Mouse (Mus musculus) midbrain, embryonic 11.5 days (tissue): Measurements from ENCODE around the gene Treml4. TPM values are rescaled to one million over a fixed set of nuclear protein-coding genes. Genes with fewer than 3 reads are reported as not detected.
"Not testable (repeated sequence)": the region's sequence is repeated elsewhere in the genome, so short reads cannot be mapped to it uniquely, and the experiment has no call there.

Experiments
- ATAC-seq: fragments of 200-750 bp; cut with Nextera tagmentation; 2 replicates; pipeline ENCODE4 v1.8.0; 2017; ENCODE audit warnings: moderate TSS enrichment, moderate library complexity; ENCODE audit not compliant: low FRiP score
- DNase-seq: peaks from one replicate; pipeline ENCODE4 v3.0.0; 2015; ENCODE audit warnings: low spot score; ENCODE audit errors: missing footprints
- H3K27ac ChIP-seq: fragments of 300-500 bp; sonication (generic); 2 replicates; pipeline ENCODE4 v1.5.1; 2014; ENCODE audit warnings: low read depth, low read length
- H3K27me3 ChIP-seq: fragments of 300-500 bp; sonication (generic); 2 replicates; pipeline ENCODE4 v1.6.1; 2014; ENCODE audit warnings: mild to moderate bottlenecking, low read length, moderate library complexity, mixed read lengths; ENCODE audit not compliant: control insufficient read depth, insufficient read depth
- H3K36me3 ChIP-seq: fragments of 300-500 bp; sonication (generic); 2 replicates; pipeline ENCODE4 v1.6.1; 2014; ENCODE audit warnings: mild to moderate bottlenecking, low read length, moderate library complexity, mixed read lengths; ENCODE audit not compliant: control insufficient read depth, insufficient read depth
- H3K4me1 ChIP-seq: fragments of 300-500 bp; sonication (generic); 2 replicates; pipeline ENCODE4 v1.6.1; 2014; ENCODE audit warnings: low read length; ENCODE audit not compliant: control insufficient read depth, insufficient read depth
- H3K4me2 ChIP-seq: fragments of 300-500 bp; sonication (generic); 2 replicates; pipeline ENCODE4 v1.6.1; 2014; ENCODE audit warnings: mild to moderate bottlenecking, moderate library complexity
- H3K4me3 ChIP-seq: fragments of 300-500 bp; sonication (generic); 2 replicates; pipeline ENCODE4 v1.5.1; 2014; ENCODE audit warnings: low read depth, low read length
- H3K9ac ChIP-seq: fragments of 300-500 bp; sonication (generic); 2 replicates; pipeline ENCODE4 v1.6.1; 2014; ENCODE audit warnings: low read length
- H3K9me3 ChIP-seq: fragments of 300-500 bp; sonication (generic); 2 replicates; pipeline ENCODE4 v1.6.1; 2016; ENCODE audit warnings: low read length; ENCODE audit not compliant: control insufficient read depth
- WGBS: fragments of 180-500 bp; shearing (Covaris S2); extraction: QIAGEN DNeasy Blood & Tissue Kit; methylation state at CpG from one replicate; pipeline ENCODE4 v1.1.7; 2014; 5-methylcytosine and 5-hydroxymethylcytosine counted together
- polyA plus RNA-seq: library from polyadenylated mRNA; unstranded; fragments of >200 nt; fragmentation: Nextera tagmentation; extraction: Ambion mirVana; gene quantifications from 2 replicates; pipeline ENCODE4 v1.2.1, GENCODE M21; 2014

Treml4 gene
- polyA plus RNA-seq, 1 experiment from 2014 or later: 0.18 TPM

DNA sequence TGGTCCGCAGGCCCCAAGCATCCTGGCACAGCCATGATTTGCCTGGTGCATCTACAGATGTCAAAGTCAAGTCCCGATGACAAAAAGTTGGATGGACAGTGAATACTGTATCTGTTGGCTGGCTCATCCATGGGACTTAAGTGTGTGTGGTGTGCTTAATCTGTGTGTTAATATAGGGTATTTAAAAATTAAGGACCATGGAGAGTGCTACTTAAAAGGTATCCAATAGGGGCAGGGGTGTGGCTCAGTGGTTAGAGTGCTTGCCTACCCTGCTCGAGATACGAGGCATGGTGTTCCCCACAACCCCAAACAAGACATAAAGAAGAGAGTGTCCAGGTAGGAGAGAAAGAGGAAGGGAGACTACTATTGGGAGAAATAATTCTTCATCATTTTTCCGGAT, 37.7 kb downstream of the Treml4 start:
- no peaks in the 10 kb centered on the region for H3K27me3 ChIP-seq
- no peak for DNase-seq
- no peak for ATAC-seq
- H3K27ac ChIP-seq: no peak overlapping the region
- H3K9ac ChIP-seq: no peak overlapping the region
- H3K4me1 ChIP-seq: no peaks in the 10 kb centered on the region
- H3K4me2 ChIP-seq: no peak overlapping the region
- no peaks in the 10 kb centered on the region for H3K9me3 ChIP-seq
- 91% methylated on average over 5 of the region's 5 CpGs for WGBS
- H3K36me3 ChIP-seq: no peaks in the 10 kb centered on the region
- no peak overlapping the region for H3K4me3 ChIP-seq

DNA sequence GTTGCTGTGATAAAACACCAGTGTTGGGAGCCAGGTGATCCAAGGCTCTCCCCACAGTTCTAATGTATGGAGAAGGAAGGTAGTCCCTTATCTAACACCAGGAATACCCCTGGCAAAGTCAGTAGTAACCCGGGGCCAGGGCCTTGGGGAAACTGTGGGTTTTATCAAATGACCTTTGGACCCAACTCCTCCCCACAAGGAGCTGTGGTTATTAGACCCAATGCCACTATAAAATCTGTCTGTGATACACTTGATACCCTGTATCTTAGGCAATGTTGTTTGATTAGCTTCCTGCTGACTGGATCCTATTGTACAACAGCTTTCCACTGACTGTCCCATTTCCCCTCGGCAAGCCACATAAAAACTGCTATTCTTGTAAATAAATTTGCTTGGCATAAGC, 48.0 kb downstream of the Treml4 start:
- DNase-seq (no peak), ATAC-seq (no peak)
- WGBS: 75% methylated on average over 2 of the region's 2 CpGs
- no peak overlapping the region for H3K4me2 ChIP-seq
- H3K9ac ChIP-seq: no peak overlapping the region
- H3K4me1 ChIP-seq: no peaks in the 10 kb centered on the region
- H3K27ac ChIP-seq: no peak overlapping the region
- no peak overlapping the region for H3K4me3 ChIP-seq
- H3K9me3 ChIP-seq: no peaks in the 10 kb centered on the region
- H3K36me3 ChIP-seq: no peaks in the 10 kb centered on the region
- H3K27me3 ChIP-seq: no peaks in the 10 kb centered on the region

DNA sequence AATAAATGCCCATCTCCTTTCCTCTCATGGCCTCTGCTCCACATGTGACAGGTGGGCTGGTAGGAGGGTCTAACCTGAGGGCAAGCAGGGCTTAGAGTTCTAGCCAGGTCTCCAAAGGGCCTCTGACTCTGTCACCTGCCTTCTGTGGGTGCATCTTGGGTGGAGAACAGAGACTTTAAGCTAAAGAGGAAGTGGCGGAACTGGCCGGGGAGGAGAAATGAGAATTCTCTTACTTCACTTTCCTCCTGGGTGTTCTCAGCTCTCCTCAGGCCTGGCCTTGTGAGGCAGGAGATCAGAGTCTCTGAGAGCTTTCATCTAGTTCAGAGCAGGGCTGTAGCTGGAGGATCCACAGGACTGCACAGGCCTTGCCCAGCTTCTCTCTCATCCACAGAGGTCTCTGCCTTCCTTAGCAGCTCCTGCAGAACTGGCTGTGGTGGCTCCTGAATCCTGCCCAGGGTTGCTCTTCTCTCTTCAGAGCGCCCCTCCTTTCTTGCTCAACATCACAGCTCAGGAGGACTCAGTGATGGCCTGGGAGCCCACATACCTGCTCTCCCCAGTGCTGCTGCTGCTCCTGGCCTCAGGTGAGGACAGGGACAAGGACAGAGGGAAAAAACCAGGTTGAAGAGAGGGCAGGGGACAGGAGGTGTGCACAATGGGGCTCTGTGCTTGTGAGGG, 51.9 kb downstream of the Treml4 start, which contains the start of gene B430306N03Rik:
Gene B430306N03Rik, plus strand, starts transcription at position 237 of the 675 bp plus-strand sequence.
- H3K9me3 ChIP-seq, DNase-seq, H3K27me3 ChIP-seq, ATAC-seq, H3K27ac ChIP-seq, H3K9ac ChIP-seq, H3K4me3 ChIP-seq, H3K4me2 ChIP-seq, H3K4me1 ChIP-seq, H3K36me3 ChIP-seq: not testable (repeated sequence)
- WGBS: 92% methylated on average over 3 of the region's 3 CpGs

DNA sequence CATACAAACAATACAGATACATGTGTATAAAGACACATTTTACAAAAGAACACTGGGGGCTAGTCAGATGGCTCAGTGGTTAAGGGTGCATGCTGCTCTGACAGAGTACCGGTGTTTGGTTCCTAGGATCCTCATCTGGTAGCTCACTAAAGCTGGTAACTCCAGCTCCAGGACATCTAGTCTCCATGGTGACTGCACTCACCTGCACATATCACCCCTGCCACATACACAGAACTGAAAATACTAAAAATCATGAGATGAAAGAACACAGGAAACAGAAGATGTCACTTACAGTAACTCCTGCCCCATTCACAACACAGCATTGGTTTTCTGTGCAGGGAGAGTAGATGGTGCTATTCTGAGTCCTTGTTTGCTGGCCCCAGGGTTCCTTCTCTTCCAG, 54.6 kb downstream of the Treml4 start:
- Histone ChIP-seq H3K4me2 (no peak overlapping the region), H3K9me3 (no peaks in the 10 kb centered on the region), H3K9ac (no peak overlapping the region), H3K4me1 (no peaks in the 10 kb centered on the region), H3K27me3 (no peaks in the 10 kb centered on the region), H3K27ac (no peak overlapping the region), H3K36me3 (no peaks in the 10 kb centered on the region), H3K4me3 (no peak overlapping the region)
- 97% methylated on average over 1 of the region's 1 CpGs for WGBS
- DNase-seq (no peak), ATAC-seq (no peak)

DNA sequence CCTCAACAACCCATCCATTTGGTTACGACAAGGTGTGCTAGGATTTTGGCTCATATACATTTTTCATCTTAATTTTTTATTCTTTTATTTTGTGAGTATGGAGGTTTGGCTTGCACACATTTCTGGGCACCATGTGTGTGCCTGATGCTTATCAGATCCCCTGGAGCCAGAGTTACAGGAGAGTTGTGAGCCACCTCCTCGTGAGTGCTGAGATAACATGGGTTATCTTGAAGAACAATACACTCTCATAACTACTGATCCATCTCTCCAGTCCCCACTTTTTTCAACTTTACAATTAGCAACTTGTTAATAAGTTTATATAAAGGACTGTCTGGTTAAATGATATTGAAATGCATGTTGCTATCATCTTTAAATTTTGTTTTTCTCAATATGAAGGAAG, 57.2 kb downstream of the Treml4 start:
- no peak overlapping the region for H3K4me3 ChIP-seq
- ATAC-seq (no peak), DNase-seq (no peak)
- no peak overlapping the region for H3K4me2 ChIP-seq
- no peaks in the 10 kb centered on the region for H3K36me3 ChIP-seq
- no peaks in the 10 kb centered on the region for H3K27me3 ChIP-seq
- H3K27ac ChIP-seq: no peak overlapping the region
- no peak overlapping the region for H3K9ac ChIP-seq
- 83% methylated on average over 2 of the region's 2 CpGs for WGBS
- no peaks in the 10 kb centered on the region for H3K9me3 ChIP-seq
- H3K4me1 ChIP-seq: no peaks in the 10 kb centered on the region

DNA sequence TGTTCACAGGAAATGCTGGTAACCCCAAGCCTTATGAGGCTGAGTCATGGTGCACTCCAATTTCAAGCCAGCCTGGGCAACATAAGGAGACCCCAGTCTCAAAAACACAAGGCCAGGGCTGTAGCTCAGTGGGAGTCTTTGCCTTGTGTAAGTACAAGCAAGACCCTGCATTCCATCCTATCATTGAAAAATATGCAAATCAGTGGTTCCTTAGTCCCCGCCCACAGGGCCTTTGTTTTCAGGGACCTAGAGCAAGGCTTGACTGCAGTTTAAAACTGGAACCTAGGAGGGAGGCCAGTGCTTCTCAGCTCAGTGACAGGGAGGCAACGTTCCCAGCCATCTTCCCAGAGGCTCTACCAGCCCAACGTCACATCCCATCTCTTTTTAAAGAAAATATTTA, 59.1 kb downstream of the Treml4 start:
- Histone ChIP-seq H3K4me1 (no peaks in the 10 kb centered on the region), H3K36me3 (no peaks in the 10 kb centered on the region), H3K27ac (no peak overlapping the region), H3K27me3 (no peaks in the 10 kb centered on the region), H3K4me3 (no peak overlapping the region), H3K9me3 (no peaks in the 10 kb centered on the region), H3K4me2 (no peak overlapping the region), H3K9ac (no peak overlapping the region)
- WGBS: 70% methylated on average over 3 of the region's 3 CpGs
- no peak for DNase-seq
- ATAC-seq: no peak

DNA sequence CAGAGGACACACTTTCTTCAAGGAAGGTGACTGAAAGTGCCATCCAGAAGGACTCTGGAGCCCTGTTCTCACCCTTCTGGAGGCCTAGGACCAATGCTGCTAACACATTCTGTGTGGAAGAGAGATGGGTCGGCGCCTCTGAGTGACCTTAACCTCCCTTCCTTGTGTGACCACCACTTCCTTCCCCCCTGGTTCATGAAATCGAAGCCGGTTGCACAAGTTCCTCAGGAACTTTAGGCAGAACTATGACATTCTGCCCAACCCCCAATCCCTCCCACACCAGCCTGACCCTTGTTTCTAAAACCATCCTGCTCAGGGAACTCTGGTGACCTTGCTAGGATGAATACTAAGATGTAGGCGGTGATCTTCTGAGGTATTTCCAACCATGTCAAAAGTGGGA, 60.2 kb downstream of the Treml4 start:
- ATAC-seq: no peak
- WGBS: 93% methylated on average over 5 of the region's 5 CpGs
- DNase-seq: no peak

More for the DNA sequence above, 60.2 kb downstream of the Treml4 start:
- H3K27ac ChIP-seq: no peak overlapping the region
- H3K4me1 ChIP-seq: no peaks in the 10 kb centered on the region
- no peak overlapping the region for H3K4me3 ChIP-seq
- H3K9ac ChIP-seq: no peak overlapping the region
- no peaks in the 10 kb centered on the region for H3K36me3 ChIP-seq
- H3K9me3 ChIP-seq: no peaks in the 10 kb centered on the region
- H3K27me3 ChIP-seq: no peaks in the 10 kb centered on the region
- H3K4me2 ChIP-seq: no peak overlapping the region

Other genes starting within 250 kb of the Treml4 start
- not detected in 2 replicates for gene 1700122O11Rik, start 226.0 kb upstream of the Treml4 start, polyA plus RNA-seq
- gene 1700067P10Rik, start 175.0 kb upstream of the Treml4 start, polyA plus RNA-seq: not detected in 2 replicates
- gene 9830107B12Rik, start 118.0 kb upstream of the Treml4 start, polyA plus RNA-seq: not detected in 2 replicates
- gene A530064D06Rik, start 97.0 kb upstream of the Treml4 start, polyA plus RNA-seq: not detected in 2 replicates
- 0.12 TPM in 1 of 2 replicates, not detected in the other for gene Trem1, start 31.5 kb upstream of the Treml4 start, polyA plus RNA-seq
- gene Trem3, start 16.5 kb upstream of the Treml4 start, polyA plus RNA-seq: not detected in 2 replicates
- gene Treml2, start 35.2 kb downstream of the Treml4 start, polyA plus RNA-seq: 0.23 and 0.37 TPM in 2 replicates
- gene B430306N03Rik, start 51.8 kb downstream of the Treml4 start, polyA plus RNA-seq: 0.03 TPM in 1 of 2 replicates, not detected in the other
- gene Trem2, start 82.1 kb downstream of the Treml4 start, polyA plus RNA-seq: 2.7 and 2.9 TPM in 2 replicates
- 2.0 and 2.9 TPM in 2 replicates for gene Treml1, start 95.6 kb downstream of the Treml4 start, polyA plus RNA-seq
- gene Nfya, start 145.6 kb downstream of the Treml4 start, polyA plus RNA-seq: 18.4 and 19.4 TPM in 2 replicates
- gene Oard1, start 145.7 kb downstream of the Treml4 start, polyA plus RNA-seq: 95.9 and 101 TPM in 2 replicates
- gene Apobec2, start 168.6 kb downstream of the Treml4 start, polyA plus RNA-seq: 1.0 and 1.3 TPM in 2 replicates
- 0.36 and 0.61 TPM in 2 replicates for gene Tspo2, start 187.2 kb downstream of the Treml4 start, polyA plus RNA-seq
- 0.22 TPM in 1 of 2 replicates, not detected in the other for gene Unc5cl, start 190.6 kb downstream of the Treml4 start, polyA plus RNA-seq